Mouse (Mus musculus) T-helper 1 cell (primary cell): ENCODE measurements at regions not wholly inside any gene's neighbourhood (a gene's known extent, or its start where the extent isn't known, plus 50 kb on each side); places are given as distances from the start of the nearest gene placed in this dataset.

Experiments used
- in situ Hi-C: fragments of 300-600 bp; cut with MboI, MseI; formaldehyde crosslinking; loops from one replicate; pipeline ENCODE4 v1.15.1; 2025; ENCODE audit warnings: high pct_unique_total_duplicates

DNA sequence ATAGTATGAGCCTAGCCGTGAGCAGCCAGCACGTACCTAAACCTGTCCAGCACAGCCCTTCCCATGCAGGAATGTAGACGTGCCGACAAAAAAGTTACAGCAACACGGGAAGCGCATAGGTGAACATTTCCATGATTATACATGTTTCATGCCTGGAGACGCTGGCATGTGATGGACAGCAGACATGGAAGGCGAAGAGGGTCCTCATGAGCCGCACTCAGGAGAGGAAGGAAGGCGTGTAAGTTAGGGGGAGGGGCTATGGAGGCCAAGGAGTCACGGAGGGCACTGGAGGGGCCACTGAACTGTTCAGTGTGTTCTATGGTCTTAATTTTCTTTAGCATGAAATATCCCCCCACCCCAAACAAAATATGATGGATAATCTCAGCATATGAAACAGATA is 257.2 kb downstream of the Cog6 start:
- in situ Hi-C loops: no loop called here

DNA sequence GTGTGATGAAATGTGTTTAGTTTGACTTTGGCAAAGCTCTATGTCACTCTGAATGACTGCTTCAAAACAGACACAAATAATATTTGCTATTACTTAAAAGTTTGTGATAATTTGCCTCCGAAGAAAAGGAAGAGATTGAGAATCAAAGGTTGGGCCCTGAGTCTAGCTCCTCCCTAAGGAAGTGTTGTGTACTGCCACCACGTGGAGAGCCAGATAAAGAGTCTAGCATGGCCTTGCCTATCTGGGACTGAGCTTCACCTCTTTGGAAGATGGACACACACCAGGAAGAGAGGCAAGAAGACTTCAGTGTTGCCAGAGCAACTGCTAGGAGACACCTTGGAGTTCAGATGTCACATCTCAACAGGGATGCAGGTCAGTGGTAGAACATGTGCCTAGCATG is 258.5 kb downstream of the Cog6 start:
- in situ Hi-C loops: no loop called here

GRCm38 (mm10) chr3:52756816-52757215 is 260.2 kb downstream of the Cog6 start:
- in situ Hi-C loops: no loop called here

DNA sequence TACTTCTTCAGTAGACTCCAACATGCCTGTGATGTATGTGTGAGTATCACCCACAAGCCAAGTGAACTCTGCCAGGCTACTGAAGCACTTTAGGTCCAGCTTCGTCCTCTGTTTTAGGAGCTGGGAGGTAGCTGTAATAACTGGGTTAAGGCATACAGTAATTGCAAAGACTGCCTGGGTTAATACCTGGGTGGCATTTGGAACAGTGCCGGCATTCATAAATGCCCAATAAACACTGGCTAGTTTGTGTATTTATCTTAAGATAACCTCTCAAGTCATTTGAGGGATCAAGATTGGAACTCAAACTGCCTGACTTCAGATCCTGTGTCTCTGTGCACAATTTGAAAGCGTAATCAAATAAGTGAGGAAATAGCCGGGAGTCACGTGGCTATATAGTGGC is 261.0 kb downstream of the Cog6 start:
- in situ Hi-C loops: no loop called here

DNA sequence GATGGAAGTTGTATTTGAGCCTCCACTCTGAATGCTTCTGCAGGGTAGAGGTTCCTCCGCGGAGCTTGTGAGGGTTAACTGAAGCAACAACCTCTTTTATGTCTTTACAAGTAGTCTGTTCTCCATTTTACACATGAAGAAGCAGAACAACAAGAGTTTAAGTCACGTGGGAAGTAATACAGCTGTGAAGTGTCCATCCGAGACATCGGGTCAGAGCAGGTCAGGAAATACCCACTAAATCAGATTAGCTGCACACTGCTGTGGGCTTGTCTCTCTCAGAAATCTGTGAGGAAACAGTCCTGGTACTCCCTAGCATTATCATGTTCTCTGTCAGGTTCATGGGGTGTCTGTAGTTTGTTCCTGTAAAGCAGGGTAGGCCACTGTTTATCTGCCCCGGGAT is 262.1 kb downstream of the Cog6 start:
- in situ Hi-C loops: no loop called here

DNA sequence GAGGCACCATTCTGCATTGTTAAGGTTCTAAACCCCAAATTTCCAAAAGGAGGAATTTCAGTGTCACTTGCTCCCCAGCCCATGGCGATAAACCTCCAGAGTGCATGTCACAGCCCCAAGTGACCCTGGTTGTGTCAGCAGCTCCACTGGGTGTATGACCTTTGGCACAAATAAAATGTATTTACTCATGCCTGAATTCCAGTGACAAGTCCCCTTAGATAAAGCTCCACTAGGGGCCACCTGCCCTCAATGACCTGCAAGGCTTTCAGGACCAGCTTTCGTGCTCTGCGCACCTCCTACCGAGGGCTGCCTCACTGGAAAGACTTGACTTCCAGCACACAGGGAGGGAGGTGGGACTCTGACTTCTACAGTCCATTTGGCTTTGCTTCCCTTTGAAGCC is 262.6 kb downstream of the Cog6 start:
- in situ Hi-C loops: no loop called here

GRCm38 (mm10) chr3:52746917-52747316 is 270.1 kb downstream of the Cog6 start:
- in situ Hi-C loops: no loop called here

- in situ Hi-C loops: no loop called here
Observed at GRCm38 (mm10) chr3:52744334-52744733, 272.7 kb downstream of the Cog6 start.

GRCm38 (mm10) chr3:52740466-52741026 is 276.5 kb downstream of the Cog6 start:
- in situ Hi-C loops: no loop called here

GRCm38 (mm10) chr3:52739526-52739925 is 277.5 kb downstream of the Cog6 start:
- in situ Hi-C loops: no loop called here

DNA sequence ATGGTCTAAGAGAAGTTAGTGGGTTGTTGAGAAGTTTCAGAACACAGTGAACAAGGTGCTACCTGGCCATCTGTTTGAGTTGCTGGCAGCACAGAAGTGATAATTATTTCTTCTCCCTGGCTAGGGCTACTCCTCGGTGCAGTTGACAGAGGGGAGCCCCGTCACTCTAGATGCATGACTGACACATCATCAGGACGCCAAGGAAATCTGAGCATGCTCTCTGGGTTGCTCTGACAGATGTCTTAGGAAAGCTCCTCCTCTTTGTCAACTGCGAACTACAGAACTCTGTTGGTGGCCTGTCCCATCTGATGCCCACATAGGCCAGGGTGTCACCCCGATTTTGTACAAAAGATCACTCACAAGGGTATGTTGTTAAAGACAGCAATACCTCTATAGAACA is 278.7 kb downstream of the Cog6 start:
- in situ Hi-C loops: no loop called here

DNA sequence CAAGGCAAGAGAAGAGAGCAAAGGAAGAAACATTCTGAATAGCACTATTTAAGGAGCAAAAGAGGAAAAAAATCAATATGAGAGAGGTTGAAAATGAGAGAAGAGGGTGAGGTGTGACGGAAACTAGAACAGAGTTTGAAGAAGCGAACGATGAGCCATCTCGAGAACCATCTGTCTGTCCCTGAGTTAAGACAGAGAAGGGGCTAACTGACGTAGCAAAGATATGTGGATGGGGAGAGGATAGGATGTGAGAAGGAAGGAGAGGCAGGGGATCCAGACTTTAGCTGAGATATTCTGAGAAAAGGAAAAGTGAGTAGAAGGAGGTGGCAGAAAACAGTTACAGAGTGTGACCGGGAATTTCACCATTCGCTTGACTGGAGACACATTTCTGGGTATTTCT is 281.1 kb downstream of the Cog6 start:
- in situ Hi-C loops: no loop called here

GRCm38 (mm10) chr3:52731941-52732340 is 285.1 kb downstream of the Cog6 start:
- in situ Hi-C loops: no loop called here

GRCm38 (mm10) chr3:52731491-52731890 is 285.5 kb downstream of the Cog6 start:
- in situ Hi-C loops: no loop called here

DNA sequence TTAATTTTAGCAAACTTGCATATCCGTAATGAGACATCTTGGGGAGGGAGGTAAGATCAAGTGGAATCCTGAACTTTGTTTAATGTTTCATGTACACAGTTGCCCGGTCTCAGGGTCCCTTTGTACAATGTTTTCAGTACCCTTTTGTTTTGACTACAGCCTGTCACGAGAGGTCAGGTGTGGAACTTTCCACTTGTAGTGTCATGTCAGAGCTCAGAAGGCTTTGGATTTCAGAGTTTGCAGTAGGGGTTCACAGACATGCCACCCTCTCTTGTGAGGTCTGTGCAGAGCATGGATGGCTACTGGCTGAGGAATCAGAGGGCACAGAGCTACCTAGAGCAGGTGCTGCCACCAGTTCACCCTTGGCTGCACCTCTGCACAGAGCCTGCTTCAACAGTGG is 287.3 kb downstream of the Cog6 start:
- in situ Hi-C loops: no loop called here

DNA sequence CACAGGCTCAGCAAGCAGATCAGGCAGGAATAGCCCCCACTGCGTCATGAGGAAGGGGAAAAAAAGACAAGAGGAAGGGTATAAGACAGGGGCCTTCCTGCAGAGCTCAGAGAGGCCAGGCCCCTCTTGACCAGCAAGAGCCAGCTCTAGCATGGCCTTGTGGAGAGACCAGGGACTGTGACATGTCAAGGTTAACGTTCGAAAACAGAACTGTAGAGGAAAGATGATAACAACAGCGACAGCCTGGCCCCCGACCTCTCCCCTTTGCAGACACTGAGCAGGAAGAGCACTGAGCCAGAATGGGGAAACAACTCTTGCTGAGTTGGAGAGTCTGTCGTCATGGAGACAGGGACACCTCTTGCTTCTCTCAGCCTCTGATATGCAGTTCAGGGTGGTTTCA is 288.2 kb downstream of the Cog6 start:
- in situ Hi-C loops: no loop called here

GRCm38 (mm10) chr3:52728426-52728825 is 288.6 kb downstream of the Cog6 start:
- in situ Hi-C loops: no loop called here

DNA sequence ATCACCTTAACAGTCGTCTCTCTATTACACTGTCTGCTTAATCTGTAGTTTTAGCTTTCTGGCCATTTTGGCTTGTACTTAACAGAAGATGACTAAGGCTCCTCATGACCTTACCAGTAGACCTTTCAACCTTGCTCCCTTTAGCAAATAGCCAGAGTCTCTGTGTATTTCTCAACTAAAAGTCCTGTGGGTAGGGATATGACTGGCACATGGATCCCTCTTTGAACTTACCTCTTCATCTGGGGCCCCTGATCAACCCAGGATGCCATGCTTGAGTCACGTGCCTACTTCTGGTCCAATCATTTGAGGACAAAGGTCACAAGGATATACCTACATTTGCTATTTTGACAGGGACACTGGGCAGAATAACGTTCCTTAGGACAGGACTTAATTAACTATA is 292.7 kb downstream of the Cog6 start:
- in situ Hi-C loops: no loop called here

DNA sequence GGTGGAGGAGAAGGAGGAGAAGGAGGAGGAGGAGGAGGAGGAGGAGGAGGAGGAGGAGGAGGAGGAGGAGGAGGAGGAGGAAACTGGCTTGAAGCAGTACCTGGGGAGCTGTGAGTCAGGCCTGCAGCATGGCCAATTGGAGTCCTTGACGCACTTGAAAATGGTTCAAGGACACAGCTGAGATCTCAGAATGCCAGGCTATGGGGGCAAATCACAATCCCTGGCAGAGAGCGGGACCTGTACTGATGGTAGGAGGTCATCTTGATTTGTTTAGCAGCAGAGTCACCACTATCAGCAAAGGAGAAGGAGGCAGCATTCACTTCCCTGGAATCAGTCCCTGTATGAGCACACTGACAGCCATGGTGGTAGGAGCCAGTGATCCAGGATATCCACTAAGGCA is 294.1 kb downstream of the Cog6 start:
- in situ Hi-C loops: no loop called here

DNA sequence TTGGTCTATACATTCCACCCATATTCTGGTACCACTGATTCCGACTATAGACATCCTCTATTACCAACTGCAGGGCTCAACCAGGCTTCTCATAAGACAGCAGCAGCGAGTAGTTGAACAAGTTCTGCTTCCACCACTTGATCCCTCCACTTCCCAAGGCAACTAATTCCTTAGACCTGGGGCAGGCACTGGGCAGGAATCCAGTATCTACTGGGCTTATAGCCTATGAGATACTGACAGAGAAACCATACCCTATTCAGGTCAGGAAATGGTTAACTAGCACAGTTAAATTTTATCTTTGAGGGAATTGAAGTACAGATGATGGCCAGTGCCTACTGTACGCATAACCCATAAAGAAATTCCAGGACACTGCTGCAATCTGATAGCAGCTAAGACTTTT is 297.9 kb downstream of the Cog6 start:
- in situ Hi-C loops: no loop called here

- in situ Hi-C loops: no loop called here
Observed at GRCm38 (mm10) chr3:52717324-52717723, 299.7 kb downstream of the Cog6 start.

DNA sequence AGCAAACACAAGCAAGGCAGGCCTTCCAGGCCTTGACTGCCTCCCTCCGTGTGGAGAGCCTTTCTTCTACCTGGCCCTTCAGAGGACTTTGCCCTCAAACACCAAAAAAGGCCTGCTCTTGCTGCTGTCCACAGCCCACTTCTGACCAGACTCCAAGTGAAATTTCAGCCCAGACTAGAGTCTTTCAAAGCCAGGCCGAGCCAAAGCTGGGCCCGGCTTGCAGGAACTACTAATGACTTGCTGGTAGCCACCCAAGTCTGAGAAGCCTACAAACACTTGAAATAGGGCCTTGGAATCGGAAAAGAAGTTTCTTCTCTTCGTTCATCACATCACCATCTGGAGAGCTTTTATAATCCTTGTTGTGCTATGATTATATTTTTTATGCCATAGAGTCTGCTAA is 304.9 kb downstream of the Cog6 start:
- in situ Hi-C loops: no loop called here

DNA sequence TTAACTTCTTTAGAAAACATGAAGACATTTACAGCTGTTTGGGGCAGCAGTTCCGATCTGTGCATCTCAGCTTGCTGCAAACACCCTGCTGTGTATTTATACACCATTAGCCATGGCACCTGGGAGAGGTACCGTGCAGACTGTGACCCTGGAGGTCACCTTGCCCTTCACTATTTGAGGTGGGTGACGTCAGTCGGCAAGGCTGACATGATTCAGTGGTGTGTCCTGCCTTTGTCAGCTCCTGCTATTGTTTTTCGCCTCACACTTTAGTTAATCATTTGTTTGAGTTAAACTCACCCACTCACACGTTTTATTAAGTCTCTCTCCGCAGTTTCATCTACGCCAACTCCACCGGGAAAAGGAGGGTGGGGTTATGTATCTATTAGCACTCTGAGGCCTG is 305.9 kb downstream of the Cog6 start:
- in situ Hi-C loops: no loop called here

DNA sequence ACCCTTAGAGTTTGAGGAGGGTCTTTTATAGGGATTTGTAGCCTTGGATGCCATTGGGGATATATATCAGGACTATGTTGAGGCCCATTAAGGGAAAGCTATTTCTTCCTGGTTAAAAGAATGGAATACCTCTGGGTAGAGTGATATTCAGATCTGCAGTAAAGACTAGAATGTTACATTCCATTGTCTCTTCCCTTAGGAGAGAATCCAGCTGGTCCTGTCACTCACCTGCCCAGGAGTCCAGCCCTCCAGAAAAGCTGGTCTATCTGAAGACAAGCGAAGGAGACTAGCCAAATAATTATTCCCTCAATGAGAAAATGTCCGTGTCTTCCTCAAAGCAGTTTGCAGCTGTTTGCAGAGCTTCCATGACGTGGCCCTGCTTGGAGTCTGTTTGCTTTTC is 308.3 kb downstream of the Cog6 start:
- in situ Hi-C loops: loop anchor here (5.0 kb wide), 1 partner anchor 36 kb away; no protein-coding TSS in a partner anchor
